Mouse (Mus musculus): Measurements from ENCODE around the gene Mboat7. TPM values are rescaled to one million over a fixed set of nuclear protein-coding genes. Genes with fewer than 3 reads are reported as not detected.

Gene Mboat7
- polyA plus RNA-seq, 1 experiment from 2014 or later: 59.4 TPM

GRCm38 (mm10) chr7:3643412-3643811 is 49.9 kb downstream of the Mboat7 start:
- no peak for ATAC-seq (ENCODE audit: insufficient number of reproducible peaks, insufficient read depth, low FRiP score, low TSS enrichment, low read depth)
- no peaks in the 10 kb centered on the region for H3K27me3 ChIP-seq
- H3K36me3 ChIP-seq: peaks cover 52% of the 10 kb centered on the region
- WGBS: 70% methylated on average over 5 of the region's 5 CpGs
- H3K4me1 ChIP-seq (replicated peaks): peaks cover 24% of the 10 kb centered on the region
- H3K9ac ChIP-seq (replicated peaks): no peak overlapping the region
- 0 out of 2 replicates have a peak overlapping the region, but pooled peaks have one; percentile 64 for H3K4me2 ChIP-seq
- H3K27ac ChIP-seq: no peak overlapping the region
- H3K4me3 ChIP-seq (replicated peaks): peak overlapping the region; percentile 98; the same call in 1 of the 2 replicates
- no peaks in the 10 kb centered on the region for H3K9me3 ChIP-seq

GRCm38 (mm10) chr7:3630478-3630815 is 62.9 kb downstream of the Mboat7 start:
- Histone ChIP-seq H3K9me3 (no peaks in the 10 kb centered on the region), H3K4me3 (replicated peaks) (peak overlapping the region; percentile 65), H3K4me1 (replicated peaks) (peaks cover 21% of the 10 kb centered on the region), H3K9ac (replicated peaks) (peak overlapping the region; percentile 75), H3K36me3 (peaks cover 53% of the 10 kb centered on the region), H3K27ac (no peak overlapping the region), H3K27me3 (no peaks in the 10 kb centered on the region), H3K4me2 (peak overlapping the region; percentile 95)
- peak; percentile 8; the same call in 1 of the 2 replicates for ATAC-seq (ENCODE audit: insufficient number of reproducible peaks, insufficient read depth, low FRiP score, low TSS enrichment, low read depth)
- 61% methylated on average over 3 of the region's 3 CpGs for WGBS

- Histone ChIP-seq H3K4me1 (replicated peaks) (peaks cover 21% of the 10 kb centered on the region), H3K9me3 (no peaks in the 10 kb centered on the region), H3K27ac (peak within 1 kb of the TSS; percentile 77), H3K4me3 (replicated peaks) (peak within 1 kb of the TSS; percentile 65), H3K27me3 (no peaks in the 10 kb centered on the region), H3K4me2 (peak within 1 kb of the TSS; percentile 97), H3K36me3 (peaks cover 51% of the 10 kb centered on the region), H3K9ac (replicated peaks) (peak within 1 kb of the TSS; percentile 75)
- WGBS: 1% methylated on average over 47 of the region's 47 CpGs
- ATAC-seq (ENCODE audit: insufficient number of reproducible peaks, insufficient read depth, low FRiP score, low TSS enrichment, low read depth): peak; percentile 77
Measured at GRCm38 (mm10) chr7:3629543-3630477, 63.5 kb downstream of the Mboat7 start, which contains the start of the genes Tfpt and Prpf31. Gene Tfpt (minus strand): TSS chr7:3629929. Gene Prpf31 (plus strand): TSS chr7:3629985.

- Histone ChIP-seq H3K4me2 (peak overlapping the region; percentile 97), H3K27ac (peak overlapping the region; percentile 77; the same call in 1 of the 2 replicates), H3K4me1 (replicated peaks) (peaks cover 21% of the 10 kb centered on the region), H3K9me3 (no peaks in the 10 kb centered on the region), H3K36me3 (peaks cover 51% of the 10 kb centered on the region), H3K4me3 (replicated peaks) (peak overlapping the region; percentile 65), H3K27me3 (no peaks in the 10 kb centered on the region), H3K9ac (replicated peaks) (peak overlapping the region; percentile 75)
- peak; percentile 64 for ATAC-seq (ENCODE audit: insufficient number of reproducible peaks, insufficient read depth, low FRiP score, low TSS enrichment, low read depth)
- 32% methylated on average over 4 of the region's 4 CpGs for WGBS
Measured at GRCm38 (mm10) chr7:3629030-3629429, 64.3 kb downstream of the Mboat7 start.

Small RNAs within 50 kb of the gene (microRNA-seq; reads per million reads assigned to microRNA genes)
- 2.8 reads per million, percentile 7 among the genes with 10 or more reads in this experiment for gene Mir3572

Other genes starting within 250 kb of the Mboat7 start
- gene Tarm1, start 190.9 kb downstream of the Mboat7 start, polyA plus RNA-seq (2016; fragmentation: Nextera tagmentation; extraction: Ambion mirVana): not detected in 2 replicates
- gene Oscar, start 77.4 kb downstream of the Mboat7 start, polyA plus RNA-seq (2016; fragmentation: Nextera tagmentation; extraction: Ambion mirVana): not detected in 2 replicates
- 385 and 392 TPM in 2 replicates for gene Ndufa3, start 76.2 kb downstream of the Mboat7 start, polyA plus RNA-seq (2016; fragmentation: Nextera tagmentation; extraction: Ambion mirVana)
- 36.5 and 37.8 TPM in 2 replicates for gene Tfpt, start 63.6 kb downstream of the Mboat7 start, polyA plus RNA-seq (2016; fragmentation: Nextera tagmentation; extraction: Ambion mirVana)
- gene Prpf31, start 63.5 kb downstream of the Mboat7 start, polyA plus RNA-seq (2016; fragmentation: Nextera tagmentation; extraction: Ambion mirVana): 133 and 136 TPM in 2 replicates
- 69.5 and 70.3 TPM in 2 replicates for gene Cnot3, start 48.3 kb downstream of the Mboat7 start, polyA plus RNA-seq (2016; fragmentation: Nextera tagmentation; extraction: Ambion mirVana)
- gene Leng1, start 27.7 kb downstream of the Mboat7 start, polyA plus RNA-seq (2016; fragmentation: Nextera tagmentation; extraction: Ambion mirVana): 19.5 and 20.7 TPM in 2 replicates
- 6.6 and 6.7 TPM in 2 replicates for gene Tmc4, start 16.0 kb downstream of the Mboat7 start, polyA plus RNA-seq (2016; fragmentation: Nextera tagmentation; extraction: Ambion mirVana)
- gene Tsen34, start 660 bp downstream of the Mboat7 start, polyA plus RNA-seq (2016; fragmentation: Nextera tagmentation; extraction: Ambion mirVana): 284 and 296 TPM in 2 replicates
- gene Rps9, start 10.5 kb upstream of the Mboat7 start, polyA plus RNA-seq (2016; fragmentation: Nextera tagmentation; extraction: Ambion mirVana): 1,389 and 1,455 TPM in 2 replicates
- gene Pirb, start 26.9 kb upstream of the Mboat7 start, polyA plus RNA-seq (2016; fragmentation: Nextera tagmentation; extraction: Ambion mirVana): 0.18 and 0.35 TPM in 2 replicates
- not detected in 2 replicates for gene Gm15448, start 132.2 kb upstream of the Mboat7 start, polyA plus RNA-seq (2016; fragmentation: Nextera tagmentation; extraction: Ambion mirVana)
- gene Pira2, start 151.5 kb upstream of the Mboat7 start, polyA plus RNA-seq (2016; fragmentation: Nextera tagmentation; extraction: Ambion mirVana): not detected in 2 replicates
- gene Gm14548, start 204.6 kb upstream of the Mboat7 start, polyA plus RNA-seq (2016; fragmentation: Nextera tagmentation; extraction: Ambion mirVana): not detected in 2 replicates
- gene Lilra6, start 222.0 kb upstream of the Mboat7 start, polyA plus RNA-seq (2016; fragmentation: Nextera tagmentation; extraction: Ambion mirVana): 0.12 TPM in 1 of 2 replicates, not detected in the other

All from limb, embryonic 12.5 days (tissue).